Mouse (Mus musculus) heart, embryonic 15.5 days (tissue): ENCODE measurements around the gene Nkx2-3. TPM values are rescaled to one million over a fixed set of nuclear protein-coding genes. Genes with fewer than 3 reads are reported as not detected.

Source experiments
- ATAC-seq: fragments of 200-750 bp; cut with Nextera tagmentation; replicated peaks from 2 replicates; pipeline ENCODE4 v1.8.0; 2017; ENCODE audit warnings: low read depth, moderate TSS enrichment; ENCODE audit not compliant: insufficient number of reproducible peaks, insufficient read depth, low FRiP score
- H3K27ac ChIP-seq: fragments of 300-500 bp; sonication (generic); 2 replicates; pipeline ENCODE4 v1.5.1; 2015; ENCODE audit warnings: mild to moderate bottlenecking, inconsistent platforms
- H3K27me3 ChIP-seq: fragments of 300-500 bp; sonication (generic); 2 replicates; pipeline ENCODE4 v1.6.1; 2015; ENCODE audit warnings: inconsistent platforms
- H3K36me3 ChIP-seq: fragments of 300-500 bp; sonication (generic); 2 replicates; pipeline ENCODE4 v1.6.1; 2015; ENCODE audit warnings: mild to moderate bottlenecking, inconsistent platforms
- H3K4me1 ChIP-seq: fragments of 300-500 bp; sonication (generic); replicated peaks from 2 replicates; pipeline ENCODE4 v1.6.1; 2015; ENCODE audit warnings: inconsistent platforms
- H3K4me2 ChIP-seq: fragments of 300-500 bp; sonication (generic); 2 replicates; pipeline ENCODE4 v1.6.1; 2015; ENCODE audit warnings: inconsistent platforms, mild to moderate bottlenecking, moderate library complexity
- H3K4me3 ChIP-seq: fragments of 300-500 bp; sonication (generic); 2 replicates; pipeline ENCODE4 v1.5.1; 2015; ENCODE audit warnings: mild to moderate bottlenecking, inconsistent platforms
- H3K9ac ChIP-seq: fragments of 300-500 bp; sonication (generic); 2 replicates; pipeline ENCODE4 v1.6.1; 2015; ENCODE audit warnings: mild to moderate bottlenecking, inconsistent platforms
- H3K9me3 ChIP-seq: fragments of 300-500 bp; sonication (generic); replicated peaks from 2 replicates; pipeline ENCODE4 v1.6.1; 2016; ENCODE audit warnings: inconsistent platforms
- WGBS: fragments of 180-500 bp; shearing (Covaris S2); methylation state at CpG from one replicate; pipeline ENCODE4 v1.1.7; 2015; ENCODE audit warnings: mixed read lengths; 5-methylcytosine and 5-hydroxymethylcytosine counted together
- polyA plus RNA-seq: library from polyadenylated mRNA; unstranded; fragments of >200 nt; fragmentation: Nextera tagmentation; extraction: Ambion mirVana; gene quantifications from 2 replicates; pipeline ENCODE4 v1.2.1, GENCODE M21; 2015

The Nkx2-3 gene
- polyA plus RNA-seq, 1 experiment from 2014 or later: not detected

- Histone ChIP-seq H3K27me3 (peaks cover 98% of the 10 kb centered on the region), H3K36me3 (no peaks in the 10 kb centered on the region), H3K9me3 (no peaks in the 10 kb centered on the region), H3K4me3 (no peak overlapping the region), H3K27ac (no peak overlapping the region), H3K4me1 (peaks cover 10% of the 10 kb centered on the region), H3K9ac (no peak overlapping the region), H3K4me2 (no peak overlapping the region)
- ATAC-seq: no peak
- WGBS: 2% methylated on average over 40 of the region's 40 CpGs
These were observed 5.3 kb upstream of the Nkx2-3 start for GRCm38 (mm10) chr19:43606552-43607530.

DNA sequence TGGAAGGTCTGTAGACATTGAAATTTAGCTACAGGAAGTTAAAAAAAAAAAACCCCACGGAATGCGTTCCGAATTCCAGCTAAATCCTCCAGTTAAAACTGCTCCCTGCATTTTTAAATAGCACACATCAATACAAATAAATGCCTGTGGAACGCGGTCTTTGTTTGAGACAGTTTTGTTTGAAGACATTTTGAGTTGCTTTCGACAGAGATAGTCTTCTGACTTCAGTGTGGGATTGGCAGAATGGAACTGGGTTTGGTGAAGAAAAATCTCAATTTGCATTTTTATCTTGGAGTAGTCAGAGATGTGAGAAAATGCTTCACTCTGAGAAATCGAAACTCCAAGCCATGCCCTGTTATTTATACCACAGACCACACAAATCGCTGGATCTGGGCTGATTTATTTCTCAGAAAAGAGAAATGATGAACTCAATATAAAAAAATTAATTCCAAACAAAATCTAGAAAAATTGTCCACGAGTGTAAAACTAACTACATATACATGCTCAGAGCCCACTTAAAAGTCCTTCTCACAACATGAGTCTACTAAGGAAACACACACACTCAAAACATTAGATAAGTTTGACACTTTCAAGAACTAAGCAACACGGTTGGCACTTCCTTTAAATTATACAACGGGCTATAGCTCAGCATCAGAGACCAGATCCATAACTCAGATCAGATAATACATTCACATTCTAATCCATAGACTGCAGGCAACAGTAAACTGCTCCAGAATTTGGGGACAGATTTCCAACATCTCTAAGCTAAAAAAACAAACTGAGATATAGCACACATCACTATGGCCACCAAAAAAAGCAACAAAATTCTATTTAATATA, 4.1 kb upstream of the Nkx2-3 start:
- 1% methylated on average over 11 of the region's 11 CpGs for WGBS
- H3K4me2 ChIP-seq: no peak overlapping the region
- H3K36me3 ChIP-seq: no peaks in the 10 kb centered on the region
- H3K4me1 ChIP-seq: peaks cover 21% of the 10 kb centered on the region
- H3K4me3 ChIP-seq: no peak overlapping the region
- peaks cover 98% of the 10 kb centered on the region for H3K27me3 ChIP-seq
- no peak overlapping the region for H3K27ac ChIP-seq
- H3K9me3 ChIP-seq: no peaks in the 10 kb centered on the region
- no peak overlapping the region for H3K9ac ChIP-seq
- ATAC-seq: no peak

DNA sequence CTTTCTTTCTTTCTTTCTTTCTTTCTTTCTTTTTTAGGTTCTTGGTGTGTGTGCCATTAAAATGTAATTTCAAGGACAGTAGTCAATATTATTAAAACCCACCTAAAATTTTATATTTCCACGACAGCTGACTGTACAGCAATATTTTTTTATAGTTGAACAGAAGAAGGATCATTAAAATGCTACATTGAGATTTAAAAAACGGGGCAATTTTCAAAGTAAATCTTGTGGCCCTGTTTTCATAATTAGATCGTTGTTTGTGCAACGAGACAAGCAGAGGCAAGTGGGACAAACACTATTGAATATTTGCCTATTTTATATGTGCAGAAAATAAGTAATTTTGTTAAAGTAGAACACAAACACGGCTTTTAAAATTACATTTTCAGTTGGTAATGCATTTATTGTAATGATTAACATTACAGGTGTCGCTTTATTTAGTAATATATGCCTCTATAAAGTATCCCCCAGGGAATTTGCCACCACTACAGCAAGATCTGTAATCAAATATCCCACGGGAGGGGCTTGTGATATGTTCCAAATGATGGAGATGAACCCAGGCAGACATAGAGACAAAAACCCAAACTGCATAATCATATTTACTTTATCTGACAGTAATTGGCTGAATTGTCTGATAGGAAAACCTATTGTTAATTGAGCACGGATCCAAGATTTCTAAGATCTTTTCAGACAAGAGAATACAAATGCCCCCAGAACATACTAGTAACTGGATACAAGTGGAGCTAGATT, 3.2 kb upstream of the Nkx2-3 start:
- 11% methylated on average over 8 of the region's 8 CpGs for WGBS
- H3K27me3 ChIP-seq: peaks cover 98% of the 10 kb centered on the region
- H3K4me1 ChIP-seq: peaks cover 21% of the 10 kb centered on the region
- no peak overlapping the region for H3K27ac ChIP-seq
- H3K9ac ChIP-seq: no peak overlapping the region
- H3K36me3 ChIP-seq: no peaks in the 10 kb centered on the region
- H3K4me3 ChIP-seq: no peak overlapping the region
- ATAC-seq: no peak
- no peaks in the 10 kb centered on the region for H3K9me3 ChIP-seq
- H3K4me2 ChIP-seq: no peak overlapping the region

DNA sequence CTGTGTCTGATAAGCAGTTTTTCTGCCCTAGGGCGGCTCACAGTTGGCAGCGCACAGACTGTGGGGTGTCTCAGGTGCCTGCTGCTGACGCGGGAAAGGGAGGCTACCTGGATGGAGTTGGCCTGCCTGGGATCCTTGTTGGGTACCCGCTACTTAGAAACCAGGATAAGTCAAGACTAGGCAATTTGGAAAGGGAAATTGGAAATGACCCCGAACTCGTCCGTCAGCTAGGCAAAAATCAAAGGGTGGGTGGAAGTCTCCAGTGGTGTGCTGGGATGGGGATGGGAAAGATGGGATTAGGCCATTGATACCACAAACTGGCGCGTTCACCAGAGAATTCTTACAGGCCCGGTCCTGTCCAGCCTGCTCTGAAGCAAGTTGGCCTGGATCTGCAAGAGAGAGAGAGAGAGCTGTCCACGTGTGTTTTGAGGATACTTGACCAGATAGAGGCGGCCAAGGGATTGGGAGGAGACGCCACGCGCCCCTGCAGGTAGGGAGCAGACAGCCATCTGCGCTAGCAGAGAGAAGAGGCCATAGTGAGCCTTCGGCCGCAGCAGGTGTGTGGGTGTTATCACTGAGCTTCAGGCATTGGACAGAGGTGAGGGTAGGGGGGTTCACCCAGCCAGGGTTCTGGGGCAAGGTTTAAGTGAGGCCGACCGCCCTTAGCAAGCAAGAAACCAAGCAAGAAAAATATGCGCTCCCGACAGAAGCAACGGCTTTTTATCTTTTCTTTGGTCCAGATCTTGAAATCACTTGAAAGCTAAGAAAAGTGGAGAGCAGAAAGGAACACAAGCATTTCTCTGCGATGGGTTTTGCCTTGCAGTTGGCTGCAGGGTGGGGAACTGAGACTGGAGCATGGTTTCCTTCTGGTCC, 2.4 kb upstream of the Nkx2-3 start:
- no peaks in the 10 kb centered on the region for H3K9me3 ChIP-seq
- H3K4me3 ChIP-seq: no peak overlapping the region
- no peaks in the 10 kb centered on the region for H3K36me3 ChIP-seq
- ATAC-seq: no peak
- H3K27me3 ChIP-seq: peaks cover 98% of the 10 kb centered on the region
- no peak overlapping the region for H3K27ac ChIP-seq
- no peak overlapping the region for H3K9ac ChIP-seq
- no peak overlapping the region for H3K4me2 ChIP-seq
- WGBS: 5% methylated on average over 25 of the region's 25 CpGs
- peaks cover 29% of the 10 kb centered on the region for H3K4me1 ChIP-seq

DNA sequence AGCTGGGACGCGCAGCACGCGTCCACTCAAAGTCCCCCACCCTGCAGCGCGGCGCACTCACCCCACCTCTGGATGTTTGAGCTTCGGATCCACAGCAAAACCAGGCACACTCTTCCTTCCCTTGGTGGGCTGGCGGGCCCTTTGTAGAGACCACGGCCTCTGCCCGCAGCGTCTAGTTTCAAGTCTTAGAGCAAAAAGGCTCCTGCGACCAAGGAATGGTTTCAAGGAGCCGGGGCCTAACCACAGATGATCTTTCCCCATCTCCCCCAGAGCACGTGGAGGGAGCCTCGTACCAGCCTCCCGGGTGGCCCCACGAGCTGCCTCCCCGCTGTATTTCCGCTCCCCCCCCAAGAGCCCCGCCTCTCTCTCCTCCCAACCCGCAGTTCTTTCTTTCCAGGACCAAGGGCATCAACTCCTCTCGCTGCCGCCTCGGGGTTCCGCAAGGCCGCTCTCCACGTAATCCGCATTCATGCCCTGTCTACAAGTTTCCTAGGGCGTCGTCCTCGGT, 1.7 kb upstream of the Nkx2-3 start:
- no peaks in the 10 kb centered on the region for H3K9me3 ChIP-seq
- no peak overlapping the region for H3K9ac ChIP-seq
- no peak overlapping the region for H3K4me3 ChIP-seq
- H3K36me3 ChIP-seq: no peaks in the 10 kb centered on the region
- no peak overlapping the region for H3K27ac ChIP-seq
- H3K4me2 ChIP-seq: peak overlapping the region; percentile 23; the same call in 1 of the 2 replicates
- H3K4me1 ChIP-seq: peaks cover 34% of the 10 kb centered on the region
- under 1% methylated on average over 32 of the region's 32 CpGs for WGBS
- no peak for ATAC-seq
- peaks cover 97% of the 10 kb centered on the region for H3K27me3 ChIP-seq

GRCm38 (mm10) chr19:43611110-43611509, 1.0 kb upstream of the Nkx2-3 start:
- H3K36me3 ChIP-seq: no peaks in the 10 kb centered on the region
- no peak overlapping the region for H3K4me3 ChIP-seq
- peaks cover 97% of the 10 kb centered on the region for H3K27me3 ChIP-seq
- peaks cover 39% of the 10 kb centered on the region for H3K4me1 ChIP-seq
- no peak overlapping the region for H3K27ac ChIP-seq
- H3K9ac ChIP-seq: no peak overlapping the region
- H3K9me3 ChIP-seq: no peaks in the 10 kb centered on the region
- no peak overlapping the region for H3K4me2 ChIP-seq
- 25% methylated on average over 8 of the region's 8 CpGs for WGBS
- no peak for ATAC-seq

- Histone ChIP-seq H3K27me3 (peaks cover 97% of the 10 kb centered on the region), H3K9ac (no peak overlapping the region), H3K4me3 (no peak overlapping the region), H3K4me2 (no peak overlapping the region), H3K36me3 (no peaks in the 10 kb centered on the region), H3K9me3 (no peaks in the 10 kb centered on the region), H3K27ac (no peak overlapping the region), H3K4me1 (peaks cover 43% of the 10 kb centered on the region)
- no peak for ATAC-seq
- WGBS: 10% methylated on average over 12 of the region's 12 CpGs
These were observed 564 bp upstream of the Nkx2-3 start for GRCm38 (mm10) chr19:43611561-43611960.

- peak overlapping the region; percentile 20 for H3K4me3 ChIP-seq
- ATAC-seq: no peak
- peak overlapping the region; percentile 31; the same call in 1 of the 2 replicates for H3K4me2 ChIP-seq
- H3K36me3 ChIP-seq: no peaks in the 10 kb centered on the region
- H3K4me1 ChIP-seq: peaks cover 45% of the 10 kb centered on the region
- 2% methylated on average over 23 of the region's 23 CpGs for WGBS
- peaks cover 97% of the 10 kb centered on the region for H3K27me3 ChIP-seq
- no peaks in the 10 kb centered on the region for H3K9me3 ChIP-seq
- H3K9ac ChIP-seq: no peak overlapping the region
- no peak overlapping the region for H3K27ac ChIP-seq
These were observed 411 bp downstream of the Nkx2-3 start for GRCm38 (mm10) chr19:43612501-43612971.

DNA sequence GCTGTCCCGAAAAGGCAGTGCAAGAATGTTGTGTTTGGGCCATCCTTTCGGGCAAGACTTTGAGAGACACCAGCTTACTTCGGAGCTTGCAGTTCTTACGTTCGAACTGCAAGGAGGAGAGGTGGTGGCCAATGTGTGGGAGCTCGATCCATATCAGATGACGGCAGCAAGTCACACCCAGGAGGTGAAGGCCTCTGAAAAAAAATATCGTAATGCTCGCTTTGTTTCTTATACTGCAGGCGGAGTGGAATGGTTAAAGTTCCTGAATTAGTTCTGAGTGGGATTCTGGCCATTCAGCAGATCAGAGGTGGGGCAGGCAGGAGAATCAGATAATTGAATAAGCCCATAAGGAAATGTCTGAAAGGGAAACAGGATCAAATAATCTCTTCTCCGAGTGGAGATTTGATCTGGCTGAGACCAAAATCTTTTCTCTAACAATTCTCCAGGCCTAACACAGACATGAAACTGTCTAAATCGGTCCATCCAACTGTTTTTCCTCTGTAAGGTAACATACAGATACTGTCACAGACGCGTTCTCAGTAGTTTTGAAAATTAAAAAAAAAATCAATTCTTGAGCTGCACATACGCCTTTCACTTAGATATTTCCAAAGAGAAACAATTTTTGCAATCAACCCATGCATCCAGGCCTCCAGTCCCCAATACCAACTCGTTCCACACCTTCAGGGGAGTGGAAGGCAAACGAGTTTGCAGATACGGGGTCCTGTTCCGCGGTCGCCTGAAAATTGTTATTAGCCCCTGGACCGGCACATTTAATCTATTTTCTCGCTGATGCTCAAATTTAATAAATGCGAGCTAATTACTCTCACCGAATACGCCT, 1.4 kb downstream of the Nkx2-3 start:
- no peaks in the 10 kb centered on the region for H3K9me3 ChIP-seq
- no peak overlapping the region; the same call in 1 of the 2 replicates for H3K4me3 ChIP-seq
- no peak overlapping the region for H3K4me2 ChIP-seq
- WGBS: 2% methylated on average over 26 of the region's 26 CpGs
- ATAC-seq: no peak
- no peaks in the 10 kb centered on the region for H3K36me3 ChIP-seq
- peaks cover 45% of the 10 kb centered on the region for H3K4me1 ChIP-seq
- peaks cover 98% of the 10 kb centered on the region for H3K27me3 ChIP-seq
- no peak overlapping the region for H3K27ac ChIP-seq
- no peak overlapping the region for H3K9ac ChIP-seq
